Mouse (Mus musculus): ENCODE results near the gene Clspn. TPM values are rescaled to one million over a fixed set of nuclear protein-coding genes. Genes with fewer than 3 reads are reported as not detected.

Gene Clspn
- total and polyA plus RNA-seq, 2 experiments from 2014 or later, result 1.2 to 1.5 TPM

- peak; percentile 94 for TF ChIP-seq CTCF (IDR thresholded peaks at IDR 0.05)
- ATAC-seq (ENCODE audit: low FRiP score), result no peak
- H3K4me2 ChIP-seq (ENCODE audit: low read depth, low read length, poor library complexity, severe bottlenecking), result no peak overlapping the region
- H3K36me3 ChIP-seq (ENCODE audit: insufficient read depth, low read length), result no peaks in the 10 kb centered on the region
- H3K9ac ChIP-seq (replicated peaks; ENCODE audit: low read length, poor library complexity, severe bottlenecking), result no peak overlapping the region
- peaks cover 6% of the 10 kb centered on the region; the same call in 1 of the 2 replicates for H3K27me3 ChIP-seq (ENCODE audit: insufficient read depth, low read length)
- WGBS, result 30% methylated on average over 8 of the region's 8 CpGs
- no peaks in the 10 kb centered on the region for H3K4me1 ChIP-seq (ENCODE audit: insufficient read depth, low read length)
- H3K4me3 ChIP-seq (ENCODE audit: low read depth, low read length), result no peak overlapping the region
- H3K27ac ChIP-seq (ENCODE audit: low read depth, low read length), result no peak overlapping the region
- no peaks in the 10 kb centered on the region for H3K9me3 ChIP-seq (ENCODE audit: low read length)
- peak; percentile 80 for DNase-seq (ENCODE audit: low spot score)
Observed at GRCm38 (mm10) chr4:126599971-126600754, 43.4 kb downstream of the Clspn start.

- ATAC-seq (ENCODE audit: low FRiP score), result no peak
- no peak overlapping the region; the same call in 1 of the 2 replicates for H3K9ac ChIP-seq (replicated peaks; ENCODE audit: low read length, poor library complexity, severe bottlenecking)
- H3K27ac ChIP-seq (ENCODE audit: low read depth, low read length), result no peak overlapping the region
- no peak overlapping the region for H3K4me3 ChIP-seq (ENCODE audit: low read depth, low read length)
- 20% methylated on average over 19 of the region's 22 CpGs for WGBS
- H3K36me3 ChIP-seq (ENCODE audit: insufficient read depth, low read length), result no peaks in the 10 kb centered on the region
- TF ChIP-seq CTCF (IDR thresholded peaks at IDR 0.05), result no peak
- peaks cover 13% of the 10 kb centered on the region; the same call in 1 of the 2 replicates for H3K27me3 ChIP-seq (ENCODE audit: insufficient read depth, low read length)
- DNase-seq (ENCODE audit: low spot score), result peak; percentile 54
- peak overlapping the region; percentile 37 for H3K4me2 ChIP-seq (ENCODE audit: low read depth, low read length, poor library complexity, severe bottlenecking)
- H3K9me3 ChIP-seq (ENCODE audit: low read length), result no peaks in the 10 kb centered on the region
- no peaks in the 10 kb centered on the region for H3K4me1 ChIP-seq (ENCODE audit: insufficient read depth, low read length)
Observed at GRCm38 (mm10) chr4:126601597-126602444, 45.1 kb downstream of the Clspn start.

GRCm38 (mm10) chr4:126602445-126602762 lies 45.7 kb downstream of the Clspn start:
- H3K4me2 ChIP-seq (ENCODE audit: low read depth, low read length, poor library complexity, severe bottlenecking), result peak overlapping the region; percentile 37
- no peaks in the 10 kb centered on the region for H3K9me3 ChIP-seq (ENCODE audit: low read length)
- ATAC-seq (ENCODE audit: low FRiP score) (no peak), DNase-seq (ENCODE audit: low spot score) (no peak)
- no peak overlapping the region for H3K4me3 ChIP-seq (ENCODE audit: low read depth, low read length)
- no peaks in the 10 kb centered on the region for H3K4me1 ChIP-seq (ENCODE audit: insufficient read depth, low read length)
- 5% methylated on average over 6 of the region's 6 CpGs for WGBS
- no peak overlapping the region for H3K27ac ChIP-seq (ENCODE audit: low read depth, low read length)
- no peak for TF ChIP-seq CTCF (IDR thresholded peaks at IDR 0.05)
- H3K9ac ChIP-seq (replicated peaks; ENCODE audit: low read length, poor library complexity, severe bottlenecking), result no peak overlapping the region; the same call in 1 of the 2 replicates
- H3K27me3 ChIP-seq (ENCODE audit: insufficient read depth, low read length), result peaks cover 13% of the 10 kb centered on the region; the same call in 1 of the 2 replicates
- no peaks in the 10 kb centered on the region for H3K36me3 ChIP-seq (ENCODE audit: insufficient read depth, low read length)

GRCm38 (mm10) chr4:126604141-126604540 lies 47.4 kb downstream of the Clspn start:
- Histone ChIP-seq H3K27me3 (ENCODE audit: insufficient read depth, low read length) (peaks cover 13% of the 10 kb centered on the region; the same call in 1 of the 2 replicates), H3K4me1 (ENCODE audit: insufficient read depth, low read length) (no peaks in the 10 kb centered on the region), H3K4me3 (ENCODE audit: low read depth, low read length) (no peak overlapping the region), H3K9ac (replicated peaks; ENCODE audit: low read length, poor library complexity, severe bottlenecking) (no peak overlapping the region), H3K36me3 (ENCODE audit: insufficient read depth, low read length) (no peaks in the 10 kb centered on the region), H3K9me3 (ENCODE audit: low read length) (no peaks in the 10 kb centered on the region), H3K4me2 (ENCODE audit: low read depth, low read length, poor library complexity, severe bottlenecking) (no peak overlapping the region), H3K27ac (ENCODE audit: low read depth, low read length) (no peak overlapping the region)
- TF ChIP-seq CTCF (IDR thresholded peaks at IDR 0.05), result no peak
- DNase-seq (ENCODE audit: low spot score), result no peak
- WGBS, result 83% methylated on average over 2 of the region's 2 CpGs
- ATAC-seq (ENCODE audit: low FRiP score), result no peak

GRCm38 (mm10) chr4:126605751-126606150 lies 49.0 kb downstream of the Clspn start:
- Histone ChIP-seq H3K4me1 (ENCODE audit: insufficient read depth, low read length) (no peaks in the 10 kb centered on the region), H3K27ac (ENCODE audit: low read depth, low read length) (no peak overlapping the region), H3K9ac (replicated peaks; ENCODE audit: low read length, poor library complexity, severe bottlenecking) (no peak overlapping the region), H3K4me3 (ENCODE audit: low read depth, low read length) (no peak overlapping the region), H3K9me3 (ENCODE audit: low read length) (no peaks in the 10 kb centered on the region), H3K36me3 (ENCODE audit: insufficient read depth, low read length) (no peaks in the 10 kb centered on the region), H3K27me3 (ENCODE audit: insufficient read depth, low read length) (peaks cover 13% of the 10 kb centered on the region; the same call in 1 of the 2 replicates), H3K4me2 (ENCODE audit: low read depth, low read length, poor library complexity, severe bottlenecking) (no peak overlapping the region)
- WGBS, result 84% methylated on average over 4 of the region's 4 CpGs
- no peak for TF ChIP-seq CTCF (IDR thresholded peaks at IDR 0.05)
- no peak for ATAC-seq (ENCODE audit: low FRiP score)
- DNase-seq (ENCODE audit: low spot score), result no peak

Data from midbrain, postnatal 0 days (tissue).